Mouse (Mus musculus) stomach, embryonic 16.5 days (tissue): Measurements from ENCODE around the gene Yipf7. TPM values are rescaled to one million over a fixed set of nuclear protein-coding genes. Genes with fewer than 3 reads are reported as not detected.

Source experiments
- ATAC-seq: fragments of 200-750 bp; cut with Nextera tagmentation; 2 replicates; pipeline ENCODE4 v1.8.0; 2017; ENCODE audit warnings: moderate number of reproducible peaks, moderate TSS enrichment; ENCODE audit not compliant: insufficient read depth, low FRiP score
- H3K27ac ChIP-seq: fragments of 300-500 bp; sonication (generic); 2 replicates; pipeline ENCODE4 v1.5.1; 2014; ENCODE audit warnings: low read length
- H3K27me3 ChIP-seq: fragments of 300-500 bp; sonication (generic); 2 replicates; pipeline ENCODE4 v1.6.1; 2014; ENCODE audit warnings: low read length, control low read depth, mixed read lengths; ENCODE audit not compliant: control insufficient read depth, insufficient read depth
- H3K36me3 ChIP-seq: fragments of 300-500 bp; sonication (generic); 2 replicates; pipeline ENCODE4 v1.6.1; 2014; ENCODE audit warnings: low read length; ENCODE audit not compliant: control insufficient read depth, insufficient read depth
- H3K4me1 ChIP-seq: fragments of 300-500 bp; sonication (generic); 2 replicates; pipeline ENCODE4 v1.6.1; 2014; ENCODE audit warnings: low read length, control low read depth, mixed read lengths; ENCODE audit not compliant: control insufficient read depth, insufficient read depth
- H3K4me2 ChIP-seq: fragments of 300-500 bp; sonication (generic); 2 replicates; pipeline ENCODE4 v1.6.1; 2014; ENCODE audit warnings: low read depth, low read length, mixed read lengths
- H3K4me3 ChIP-seq: fragments of 300-500 bp; sonication (generic); replicated peaks from 2 replicates; pipeline ENCODE4 v1.5.1; 2014; ENCODE audit warnings: mild to moderate bottlenecking, low read length
- H3K9ac ChIP-seq: fragments of 300-500 bp; sonication (generic); 2 replicates; pipeline ENCODE4 v1.6.1; 2014; ENCODE audit warnings: low read length
- H3K9me3 ChIP-seq: fragments of 300-500 bp; sonication (generic); replicated peaks from 2 replicates; pipeline ENCODE4 v1.6.1; 2016; ENCODE audit warnings: low read length, control low read depth; ENCODE audit not compliant: control insufficient read depth
- WGBS: fragments of 180-500 bp; shearing (Covaris S2); extraction: QIAGEN DNeasy Blood & Tissue Kit; methylation state at CpG from one replicate; pipeline ENCODE4 v1.1.7; 2014; 5-methylcytosine and 5-hydroxymethylcytosine counted together
- polyA plus RNA-seq: library from polyadenylated mRNA; unstranded; fragments of >200 nt; fragmentation: Nextera tagmentation; extraction: Ambion mirVana; gene quantifications from 2 replicates; pipeline ENCODE4 v1.2.1, GENCODE M21; 2015

Yipf7 gene
- polyA plus RNA-seq, 1 experiment from 2014 or later: 2.0 TPM

DNA sequence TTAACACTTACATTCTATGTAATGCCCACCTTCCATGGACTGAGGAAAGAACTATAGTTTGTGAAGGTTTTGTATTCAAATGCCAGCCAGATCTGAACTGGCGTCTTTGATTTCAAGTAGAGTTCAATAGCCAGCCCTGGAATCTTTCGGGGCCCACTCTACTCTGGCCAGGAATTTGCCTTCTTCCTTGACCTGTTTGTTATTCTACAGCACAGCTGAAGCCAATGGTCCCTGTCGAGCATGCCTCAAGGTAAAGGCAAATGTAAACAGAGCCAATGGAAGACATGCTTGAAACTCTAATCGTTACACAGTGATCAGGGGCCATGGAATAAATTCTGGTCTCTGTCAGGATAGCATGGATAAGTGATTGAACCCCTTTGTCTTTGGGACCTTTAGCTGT, 30.2 kb downstream of the Yipf7 start:
- Histone ChIP-seq H3K4me1 (no peaks in the 10 kb centered on the region), H3K27me3 (no peaks in the 10 kb centered on the region), H3K9me3 (no peaks in the 10 kb centered on the region), H3K9ac (no peak overlapping the region), H3K4me3 (no peak overlapping the region), H3K4me2 (no peak overlapping the region), H3K36me3 (no peaks in the 10 kb centered on the region), H3K27ac (no peak overlapping the region)
- ATAC-seq: no peak
- 42% methylated on average over 4 of the region's 4 CpGs for WGBS

DNA sequence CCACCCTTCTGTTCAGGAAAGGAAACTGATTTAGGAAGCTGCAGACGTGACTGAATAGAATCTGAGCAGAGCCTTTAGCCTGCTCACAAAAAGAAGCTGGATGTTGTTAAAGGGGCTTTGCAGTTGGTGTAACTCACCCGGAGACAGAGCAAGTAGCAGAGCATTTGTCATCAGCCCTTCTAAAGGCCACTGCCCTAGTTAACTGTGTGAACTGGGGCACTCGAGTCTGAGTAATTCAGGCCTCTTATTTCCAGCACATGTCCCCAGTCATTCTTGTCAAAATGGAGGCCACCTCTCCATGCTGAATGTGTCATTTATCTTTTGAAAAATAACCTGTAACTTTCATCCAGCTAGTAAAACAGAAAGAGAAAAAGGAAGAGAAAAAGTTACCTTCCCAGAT, 30.8 kb downstream of the Yipf7 start:
- Histone ChIP-seq H3K9me3 (no peaks in the 10 kb centered on the region), H3K27ac (no peak overlapping the region), H3K27me3 (no peaks in the 10 kb centered on the region), H3K4me1 (no peaks in the 10 kb centered on the region), H3K4me2 (no peak overlapping the region), H3K9ac (no peak overlapping the region), H3K36me3 (no peaks in the 10 kb centered on the region), H3K4me3 (no peak overlapping the region)
- WGBS: 54% methylated on average over 3 of the region's 3 CpGs
- ATAC-seq: no peak

GRCm38 (mm10) chr5:69507045-69507444, 35.4 kb downstream of the Yipf7 start:
- no peak for ATAC-seq
- H3K9me3 ChIP-seq: no peaks in the 10 kb centered on the region
- no peak overlapping the region for H3K4me2 ChIP-seq
- H3K4me3 ChIP-seq: no peak overlapping the region
- no peaks in the 10 kb centered on the region for H3K4me1 ChIP-seq
- H3K27me3 ChIP-seq: no peaks in the 10 kb centered on the region
- 73% methylated on average over 3 of the region's 3 CpGs for WGBS
- H3K27ac ChIP-seq: no peak overlapping the region
- H3K36me3 ChIP-seq: no peaks in the 10 kb centered on the region
- no peak overlapping the region for H3K9ac ChIP-seq

DNA sequence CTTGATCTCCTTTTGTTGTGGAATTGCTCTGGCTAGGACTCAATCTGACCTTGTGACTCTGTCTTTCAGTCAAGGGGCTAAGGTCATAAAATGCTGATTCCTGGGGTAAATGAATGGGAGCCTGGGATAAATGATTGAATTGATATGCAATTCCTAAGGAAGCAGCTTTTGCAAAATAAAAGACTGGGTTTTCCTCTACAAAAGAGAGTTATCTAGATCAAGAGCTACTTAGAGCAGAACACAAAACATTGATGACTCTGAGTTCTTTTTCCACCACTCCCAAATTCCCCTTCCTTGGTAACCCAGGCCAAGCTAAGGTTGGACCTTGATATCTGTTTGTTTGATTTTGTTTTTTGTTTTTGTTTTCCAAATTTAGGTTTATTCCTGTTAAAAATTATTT, 53.4 kb downstream of the Yipf7 start:
- H3K9me3 ChIP-seq: no peaks in the 10 kb centered on the region
- H3K4me1 ChIP-seq: no peaks in the 10 kb centered on the region
- no peak overlapping the region for H3K27ac ChIP-seq
- H3K4me3 ChIP-seq: no peak overlapping the region
- no peak overlapping the region for H3K4me2 ChIP-seq
- no peaks in the 10 kb centered on the region for H3K36me3 ChIP-seq
- no peaks in the 10 kb centered on the region for H3K27me3 ChIP-seq
- H3K9ac ChIP-seq: no peak overlapping the region
- no peak for ATAC-seq

GRCm38 (mm10) chr5:69467520-69467919, 74.9 kb downstream of the Yipf7 start:
- no peak overlapping the region for H3K4me2 ChIP-seq
- no peaks in the 10 kb centered on the region for H3K27me3 ChIP-seq
- H3K9ac ChIP-seq: no peak overlapping the region
- no peaks in the 10 kb centered on the region for H3K9me3 ChIP-seq
- 68% methylated on average over 1 of the region's 1 CpGs for WGBS
- no peaks in the 10 kb centered on the region for H3K4me1 ChIP-seq
- H3K27ac ChIP-seq: no peak overlapping the region
- no peak for ATAC-seq
- no peak overlapping the region for H3K4me3 ChIP-seq
- no peaks in the 10 kb centered on the region for H3K36me3 ChIP-seq

Other genes with a start within 250 kb of the Yipf7 start
- gene Kctd8, start 201.0 kb downstream of the Yipf7 start, polyA plus RNA-seq: 2.1 and 2.4 TPM in 2 replicates
- gene Guf1, start 14.3 kb upstream of the Yipf7 start, polyA plus RNA-seq: 37.6 and 41.8 TPM in 2 replicates
- gene Gnpda2, start 49.7 kb upstream of the Yipf7 start, polyA plus RNA-seq: 39.8 and 42.1 TPM in 2 replicates